Mouse (Mus musculus): ENCODE measurements around the gene Zfp566.

DNA sequence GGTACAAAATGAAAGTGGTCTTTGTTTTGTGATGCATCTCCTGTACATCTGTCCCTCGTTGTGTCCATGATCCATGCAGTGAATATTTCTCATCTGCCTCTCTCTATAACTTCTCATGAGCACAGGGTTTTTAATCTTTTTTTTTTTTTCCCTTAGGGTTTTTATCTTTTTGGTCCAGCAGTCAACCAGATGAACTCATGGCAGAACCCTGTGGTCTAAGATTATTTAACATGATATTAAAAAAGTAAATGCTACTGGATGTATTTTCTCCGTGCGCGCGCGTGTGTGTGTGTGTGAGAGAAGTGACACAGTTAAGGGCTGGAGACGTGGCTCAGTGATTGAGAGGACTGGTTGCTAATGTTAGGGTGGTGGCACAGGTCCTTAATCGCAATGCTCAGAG is 39.6 kb upstream of the Zfp566 start:
- TF ChIP-seq CTCF (conservative IDR thresholded peaks at IDR 0.05 in 1 of 2, IDR thresholded peaks at IDR 0.05 in 1 of 2; ENCODE audit: low read depth in 2 of 2, low read length in 2 of 2) (no peak), RCOR1 (conservative IDR thresholded peaks at IDR 0.05; ENCODE audit: low read depth, low read length) (no peak), CHD2 (IDR thresholded peaks at IDR 0.05; ENCODE audit: low read length) (no peak), RAD21 (IDR thresholded peaks at IDR 0.05; ENCODE audit: low read depth, low read length) (no peak), IRF4 (IDR thresholded peaks at IDR 0.05; ENCODE audit: low read depth, low read length) (no peak), POLR2A (IDR thresholded peaks at IDR 0.05; ENCODE audit: low read depth, low read length) (no peak), KAT2A (IDR thresholded peaks at IDR 0.05; ENCODE audit: insufficient replicate concordance, low read length) (no peak)

Data from CH12.LX (cell line).